Mouse (Mus musculus) limb, embryonic 12.5 days (tissue): ENCODE measurements around the gene Urad. TPM values are rescaled to one million over a fixed set of nuclear protein-coding genes. Genes with fewer than 3 reads are reported as not detected.

Source experiments
- ATAC-seq: fragments of 200-750 bp; cut with Nextera tagmentation; 2 replicates; pipeline ENCODE4 v1.8.0; 2017; ENCODE audit warnings: low read depth, moderate TSS enrichment; ENCODE audit not compliant: insufficient number of reproducible peaks, insufficient read depth, low FRiP score, low TSS enrichment
- H3K27ac ChIP-seq: fragments of 300-500 bp; sonication (generic); 2 replicates; pipeline ENCODE4 v1.5.1; 2016; ENCODE audit warnings: mild to moderate bottlenecking, moderate library complexity
- H3K27me3 ChIP-seq: fragments of 300-500 bp; sonication (generic); 2 replicates; pipeline ENCODE4 v1.6.1; 2016; ENCODE audit warnings: mild to moderate bottlenecking, moderate library complexity
- H3K36me3 ChIP-seq: fragments of 300-500 bp; sonication (generic); 2 replicates; pipeline ENCODE4 v1.6.1; 2016; ENCODE audit warnings: mild to moderate bottlenecking, moderate library complexity
- H3K4me1 ChIP-seq: fragments of 300-500 bp; sonication (generic); replicated peaks from 2 replicates; pipeline ENCODE4 v1.6.1; 2016
- H3K4me2 ChIP-seq: fragments of 300-500 bp; sonication (generic); 2 replicates; pipeline ENCODE4 v1.6.1; 2016; ENCODE audit warnings: mild to moderate bottlenecking, moderate library complexity
- H3K4me3 ChIP-seq: fragments of 300-500 bp; sonication (generic); replicated peaks from 2 replicates; pipeline ENCODE4 v1.5.1; 2016; ENCODE audit warnings: mild to moderate bottlenecking
- H3K9ac ChIP-seq: fragments of 300-500 bp; sonication (generic); replicated peaks from 2 replicates; pipeline ENCODE4 v1.6.1; 2016; ENCODE audit warnings: mild to moderate bottlenecking, moderate library complexity
- H3K9me3 ChIP-seq: fragments of 300-500 bp; sonication (generic); 2 replicates; pipeline ENCODE4 v1.6.1; 2016; ENCODE audit warnings: mild to moderate bottlenecking, moderate library complexity
- WGBS: fragments of 180-500 bp; shearing (Covaris S2); methylation state at CpG from one replicate; pipeline ENCODE4 v1.1.7; 2016; 5-methylcytosine and 5-hydroxymethylcytosine counted together
- polyA plus RNA-seq: library from polyadenylated mRNA; unstranded; fragments of >200 nt; fragmentation: Nextera tagmentation; extraction: Ambion mirVana; gene quantifications from 2 replicates; pipeline ENCODE4 v1.2.1, GENCODE M21; 2016

The Urad gene
- polyA plus RNA-seq = not detected in 2 replicates

GRCm38 (mm10) chr5:147322183-147322582 lies at the start of gene Urad:
Gene Urad (minus strand): TSS chr5:147322440.
- Histone ChIP-seq H3K27me3 (peaks cover 57% of the 10 kb centered on the region), H3K36me3 (no peaks in the 10 kb centered on the region), H3K27ac (no peak within 1 kb of the TSS), H3K9me3 (no peaks in the 10 kb centered on the region), H3K9ac (no peak within 1 kb of the TSS), H3K4me3 (no peak within 1 kb of the TSS), H3K4me2 (no peak within 1 kb of the TSS), H3K4me1 (no peaks in the 10 kb centered on the region)
- ATAC-seq = no peak
- WGBS = 67% methylated on average over 8 of the region's 8 CpGs

- Histone ChIP-seq H3K4me3 (no peak overlapping the region), H3K9me3 (no peaks in the 10 kb centered on the region), H3K36me3 (no peaks in the 10 kb centered on the region), H3K27me3 (0 out of 2 replicates have a peak, but pooled peaks cover 10% of the 10 kb centered on the region), H3K9ac (no peak overlapping the region), H3K4me1 (no peaks in the 10 kb centered on the region), H3K27ac (no peak overlapping the region), H3K4me2 (no peak overlapping the region)
- 85% methylated on average over 8 of the region's 8 CpGs for WGBS
- no peak for ATAC-seq
Observed at GRCm38 (mm10) chr5:147370276-147370675, 48.0 kb upstream of the Urad start.

GRCm38 (mm10) chr5:147368221-147368620 lies 46.0 kb upstream of the Urad start:
- no peak overlapping the region for H3K9ac ChIP-seq
- H3K4me1 ChIP-seq = no peaks in the 10 kb centered on the region
- H3K27me3 ChIP-seq = 0 out of 2 replicates have a peak, but pooled peaks cover 10% of the 10 kb centered on the region
- ATAC-seq = no peak
- no peak overlapping the region for H3K4me2 ChIP-seq
- H3K36me3 ChIP-seq = no peaks in the 10 kb centered on the region
- H3K27ac ChIP-seq = no peak overlapping the region
- no peak overlapping the region for H3K4me3 ChIP-seq
- 85% methylated on average over 6 of the region's 6 CpGs for WGBS
- H3K9me3 ChIP-seq = no peaks in the 10 kb centered on the region

- H3K36me3 ChIP-seq = no peaks in the 10 kb centered on the region
- no peaks in the 10 kb centered on the region for H3K4me1 ChIP-seq
- no peak overlapping the region for H3K4me2 ChIP-seq
- WGBS = 58% methylated on average over 16 of the region's 16 CpGs
- no peak overlapping the region for H3K4me3 ChIP-seq
- 0 out of 2 replicates have a peak, but pooled peaks cover 10% of the 10 kb centered on the region for H3K27me3 ChIP-seq
- H3K9ac ChIP-seq = no peak overlapping the region
- ATAC-seq = no peak
- H3K9me3 ChIP-seq = no peaks in the 10 kb centered on the region
- H3K27ac ChIP-seq = no peak overlapping the region
Observed at GRCm38 (mm10) chr5:147365995-147366765, 43.9 kb upstream of the Urad start.

GRCm38 (mm10) chr5:147363054-147363453 lies 40.8 kb upstream of the Urad start:
- H3K36me3 ChIP-seq = no peaks in the 10 kb centered on the region
- H3K27ac ChIP-seq = no peak overlapping the region
- no peak for ATAC-seq
- H3K4me2 ChIP-seq = no peak overlapping the region
- H3K4me1 ChIP-seq = no peaks in the 10 kb centered on the region
- WGBS = 66% methylated on average over 12 of the region's 12 CpGs
- no peaks in the 10 kb centered on the region for H3K9me3 ChIP-seq
- no peak overlapping the region for H3K4me3 ChIP-seq
- H3K9ac ChIP-seq = no peak overlapping the region
- no peaks in the 10 kb centered on the region for H3K27me3 ChIP-seq

GRCm38 (mm10) chr5:147358481-147358880 lies 36.2 kb upstream of the Urad start:
- 85% methylated on average over 11 of the region's 11 CpGs for WGBS
- Histone ChIP-seq H3K9me3 (no peaks in the 10 kb centered on the region), H3K36me3 (no peaks in the 10 kb centered on the region), H3K4me3 (no peak overlapping the region), H3K4me1 (no peaks in the 10 kb centered on the region), H3K4me2 (no peak overlapping the region), H3K27ac (no peak overlapping the region), H3K27me3 (0 out of 2 replicates have a peak, but pooled peaks cover 4% of the 10 kb centered on the region), H3K9ac (no peak overlapping the region)
- no peak for ATAC-seq

GRCm38 (mm10) chr5:147357536-147357935 lies 35.3 kb upstream of the Urad start:
- H3K9me3 ChIP-seq = no peaks in the 10 kb centered on the region
- no peak overlapping the region for H3K27ac ChIP-seq
- no peaks in the 10 kb centered on the region for H3K36me3 ChIP-seq
- WGBS = 45% methylated on average over 3 of the region's 3 CpGs
- peaks cover 8% of the 10 kb centered on the region; the same call in 1 of the 2 replicates for H3K27me3 ChIP-seq
- H3K4me2 ChIP-seq = no peak overlapping the region
- H3K4me3 ChIP-seq = no peak overlapping the region
- H3K4me1 ChIP-seq = no peaks in the 10 kb centered on the region
- no peak overlapping the region for H3K9ac ChIP-seq
- no peak for ATAC-seq

- H3K4me3 ChIP-seq = no peak overlapping the region
- peaks cover 8% of the 10 kb centered on the region; the same call in 1 of the 2 replicates for H3K27me3 ChIP-seq
- H3K27ac ChIP-seq = no peak overlapping the region
- no peak overlapping the region for H3K9ac ChIP-seq
- WGBS = 93% methylated on average over 13 of the region's 13 CpGs
- H3K4me1 ChIP-seq = no peaks in the 10 kb centered on the region
- H3K4me2 ChIP-seq = no peak overlapping the region
- no peaks in the 10 kb centered on the region for H3K9me3 ChIP-seq
- no peaks in the 10 kb centered on the region for H3K36me3 ChIP-seq
- no peak for ATAC-seq
Observed at GRCm38 (mm10) chr5:147356260-147357055, 34.2 kb upstream of the Urad start.

GRCm38 (mm10) chr5:147355788-147356187 lies 33.5 kb upstream of the Urad start:
- Histone ChIP-seq H3K4me1 (no peaks in the 10 kb centered on the region), H3K9ac (no peak overlapping the region)
- 70% methylated on average over 3 of the region's 3 CpGs for WGBS

GRCm38 (mm10) chr5:147354985-147355384 lies 32.7 kb upstream of the Urad start:
- Histone ChIP-seq H3K27ac (no peak overlapping the region), H3K4me1 (no peaks in the 10 kb centered on the region), H3K4me2 (no peak overlapping the region), H3K4me3 (no peak overlapping the region), H3K9ac (no peak overlapping the region), H3K36me3 (no peaks in the 10 kb centered on the region), H3K27me3 (peaks cover 8% of the 10 kb centered on the region; the same call in 1 of the 2 replicates), H3K9me3 (no peaks in the 10 kb centered on the region)
- 77% methylated on average over 8 of the region's 8 CpGs for WGBS
- no peak for ATAC-seq

More at GRCm38 (mm10) chr5:147355788-147356187, 33.5 kb upstream of the Urad start:
- Histone ChIP-seq H3K36me3 (no peaks in the 10 kb centered on the region), H3K4me2 (no peak overlapping the region), H3K27ac (no peak overlapping the region), H3K4me3 (no peak overlapping the region), H3K9me3 (no peaks in the 10 kb centered on the region), H3K27me3 (peaks cover 8% of the 10 kb centered on the region; the same call in 1 of the 2 replicates)
- no peak for ATAC-seq

- ATAC-seq = no peak
- WGBS = 58% methylated on average over 17 of the region's 17 CpGs
- H3K4me1 ChIP-seq = no peaks in the 10 kb centered on the region
- H3K9ac ChIP-seq = no peak overlapping the region
- peaks cover 8% of the 10 kb centered on the region; the same call in 1 of the 2 replicates for H3K27me3 ChIP-seq
- no peaks in the 10 kb centered on the region for H3K9me3 ChIP-seq
- H3K4me3 ChIP-seq = no peak overlapping the region
- no peak overlapping the region for H3K27ac ChIP-seq
- H3K36me3 ChIP-seq = no peaks in the 10 kb centered on the region
- no peak overlapping the region for H3K4me2 ChIP-seq
Observed at GRCm38 (mm10) chr5:147354161-147354780, 32.0 kb upstream of the Urad start.
